Mouse (Mus musculus) lung, adult 2 months (tissue): ENCODE results near the gene Cdh23. TPM values are rescaled to one million over a fixed set of nuclear protein-coding genes. Genes with fewer than 3 reads are reported as not detected.
A peak's percentile ranks its signal among the peaks of the same experiment; 100 is the strongest.

Experiments
- DNase-seq: peaks from one replicate; pipeline ENCODE4 v3.0.0; 2022
- H3K4me1 ChIP-seq: fragments of 200-500 bp; 2 replicates; pipeline ENCODE4 v1.6.1; 2011; ENCODE audit warnings: low read length; ENCODE audit not compliant: control insufficient read depth, insufficient read depth
- H3K4me3 ChIP-seq: fragments of 200-500 bp; replicated peaks from 2 replicates; pipeline ENCODE3; 2011; ENCODE audit warnings: low read depth, mild to moderate bottlenecking, control low read depth, low read length; ENCODE audit errors: extremely low read depth
- CTCF ChIP-seq: fragments of 200-500 bp; IDR thresholded peaks from 2 replicates; pipeline ENCODE4 v1.5.1; 2011; ENCODE audit warnings: mild to moderate bottlenecking, low read length, control low read depth; ENCODE audit not compliant: insufficient read depth
- POLR2A ChIP-seq: fragments of 200-500 bp; IDR thresholded peaks from 2 replicates; pipeline ENCODE4 v1.6.1; 2011; ENCODE audit warnings: low read depth, mild to moderate bottlenecking, control low read depth, low read length, borderline replicate concordance; ENCODE audit errors: extremely low read depth
- WGBS: fragments of 180-500 bp; shearing (Covaris S2); methylation state at CpG from one replicate; pipeline ENCODE4 v1.1.7; 2018; 5-methylcytosine and 5-hydroxymethylcytosine counted together
- polyA plus RNA-seq: library from polyadenylated mRNA; depleted of rRNA; stranded (reverse); fragments of >200 nt; gene quantifications from 2 replicates; pipeline ENCODE4 v1.2.3, GENCODE M21; 2012

The Cdh23 gene
- polyA plus RNA-seq, 1 experiment, result 0.78 TPM

DNA sequence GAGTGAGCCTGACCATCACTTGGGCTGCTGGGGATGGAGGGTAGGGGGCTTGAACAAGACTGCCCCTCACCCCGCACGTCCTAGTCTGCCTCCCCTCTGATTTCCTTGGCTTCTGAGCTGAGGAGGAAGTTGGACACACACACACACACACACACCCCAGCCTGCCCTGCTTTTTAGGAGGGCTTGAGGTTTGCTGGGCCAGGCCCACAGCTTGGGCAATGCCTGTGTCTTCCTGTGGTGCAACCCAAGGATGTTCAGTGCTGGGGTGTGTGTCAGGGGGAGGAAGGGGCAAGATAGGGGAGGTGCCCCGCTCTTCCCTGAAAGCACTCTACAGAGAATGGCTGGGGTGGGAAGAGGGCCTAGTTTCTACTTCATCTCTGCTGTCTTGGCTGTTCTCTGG, 352.2 kb downstream of the Cdh23 start:
- TF ChIP-seq POLR2A, result no peak
- no peak for TF ChIP-seq CTCF
- no peak for DNase-seq
- H3K4me3 ChIP-seq, result no peak overlapping the region
- peaks cover 6% of the 10 kb centered on the region for H3K4me1 ChIP-seq
- 53% methylated on average over 3 of the region's 3 CpGs for WGBS

- Histone ChIP-seq H3K4me1 (peaks cover 4% of the 10 kb centered on the region), H3K4me3 (no peak overlapping the region)
- WGBS, result 61% methylated on average over 9 of the region's 9 CpGs
- no peak for DNase-seq
- TF ChIP-seq POLR2A (no peak), CTCF (no peak)
Measured at GRCm38 (mm10) chr10:60341528-60341927, 354.8 kb downstream of the Cdh23 start.

DNA sequence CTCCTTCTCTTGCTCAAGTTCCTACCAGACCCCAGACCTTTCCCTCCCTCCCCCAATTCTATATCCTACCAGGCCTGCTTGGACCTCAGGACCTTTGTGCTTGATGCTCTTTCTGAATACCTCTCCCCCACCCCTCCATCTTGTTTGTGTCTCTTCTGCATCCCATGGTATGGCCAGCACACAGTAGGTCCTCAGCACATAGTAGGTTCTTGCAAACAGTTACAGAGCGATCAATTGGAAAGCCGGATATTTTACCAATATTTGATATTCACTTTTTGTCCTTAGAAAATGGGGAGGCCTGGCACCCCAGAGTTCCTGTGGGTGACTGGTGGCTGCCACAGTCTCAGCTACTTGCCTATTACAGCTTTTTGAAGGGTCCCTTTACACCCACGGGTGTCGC, 361.3 kb downstream of the Cdh23 start:
- 93% methylated on average over 4 of the region's 4 CpGs for WGBS
- DNase-seq, result no peak
- Histone ChIP-seq H3K4me1 (no peaks in the 10 kb centered on the region), H3K4me3 (no peak overlapping the region)
- TF ChIP-seq CTCF, result no peak
- no peak for TF ChIP-seq POLR2A

GRCm38 (mm10) chr10:60334583-60334982, 361.7 kb downstream of the Cdh23 start:
- Histone ChIP-seq H3K4me1 (no peaks in the 10 kb centered on the region), H3K4me3 (no peak overlapping the region)
- DNase-seq, result no peak
- no peak for TF ChIP-seq POLR2A
- no peak for TF ChIP-seq CTCF
- WGBS, result 67% methylated on average over 7 of the region's 7 CpGs

GRCm38 (mm10) chr10:60328963-60329650, 367.2 kb downstream of the Cdh23 start:
- no peak for DNase-seq
- WGBS, result 42% methylated on average over 11 of the region's 11 CpGs
- Histone ChIP-seq H3K4me3 (no peak overlapping the region), H3K4me1 (no peaks in the 10 kb centered on the region)
- TF ChIP-seq CTCF (no peak), POLR2A (no peak)

GRCm38 (mm10) chr10:60316166-60316565, 380.1 kb downstream of the Cdh23 start:
- no peak for DNase-seq
- whole genome bisulfite sequencing, result 82% methylated on average over 4 of the region's 4 CpGs
- Histone ChIP-seq H3K4me3 (no peak overlapping the region), H3K4me1 (no peaks in the 10 kb centered on the region)
- TF ChIP-seq CTCF (no peak), POLR2A (no peak)

DNA sequence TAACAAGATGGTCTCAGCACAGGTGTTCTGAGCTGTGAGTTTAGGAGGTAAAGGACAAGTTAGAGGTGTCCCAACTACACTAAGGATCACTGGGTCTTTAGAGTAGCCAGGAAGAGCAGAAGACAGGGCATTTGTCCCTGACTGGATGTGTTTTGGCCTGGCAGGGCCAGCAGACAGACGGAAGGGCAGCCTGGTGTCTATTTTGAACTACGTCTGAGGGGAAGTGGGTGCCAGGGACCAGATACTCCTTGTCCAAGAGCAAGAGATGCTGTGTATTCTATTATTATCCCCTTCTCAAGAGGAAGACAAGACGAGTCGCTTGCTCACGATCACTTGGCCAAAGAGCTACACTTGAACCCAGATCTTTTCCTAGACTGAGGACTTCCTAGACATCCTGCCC, 382.7 kb downstream of the Cdh23 start:
- Histone ChIP-seq H3K4me3 (no peak overlapping the region), H3K4me1 (no peaks in the 10 kb centered on the region)
- WGBS, result 85% methylated on average over 5 of the region's 5 CpGs
- DNase-seq, result no peak
- TF ChIP-seq POLR2A (no peak), CTCF (no peak)

DNA sequence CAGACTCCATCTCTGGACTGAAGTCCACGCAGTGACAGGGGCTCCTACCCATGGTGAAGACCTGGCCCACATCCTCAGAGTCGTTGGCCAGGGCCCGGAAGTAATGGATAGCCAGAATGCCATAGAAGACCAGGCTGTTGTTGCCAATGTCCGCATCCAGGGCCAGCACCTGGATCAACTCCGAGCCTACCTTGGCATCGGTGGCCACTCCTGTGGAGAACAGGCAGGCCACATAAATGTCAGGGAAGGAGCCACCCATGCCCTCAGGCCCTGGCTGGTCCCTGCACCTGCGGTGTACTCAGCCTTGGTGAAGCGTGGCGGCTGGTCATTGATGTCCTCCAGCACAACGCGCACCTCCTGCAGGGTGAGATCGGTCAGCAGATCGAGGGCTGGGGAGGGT, 385.7 kb downstream of the Cdh23 start:
- 92% methylated on average over 13 of the region's 13 CpGs for WGBS
- Histone ChIP-seq H3K4me1 (no peaks in the 10 kb centered on the region), H3K4me3 (no peak overlapping the region)
- DNase-seq, result no peak
- no peak for TF ChIP-seq CTCF
- no peak for TF ChIP-seq POLR2A

GRCm38 (mm10) chr10:60304854-60305628, 391.2 kb downstream of the Cdh23 start:
- TF ChIP-seq CTCF (peak; percentile 83), POLR2A (no peak)
- WGBS, result 62% methylated on average over 15 of the region's 15 CpGs
- H3K4me1 ChIP-seq, result no peaks in the 10 kb centered on the region

DNA sequence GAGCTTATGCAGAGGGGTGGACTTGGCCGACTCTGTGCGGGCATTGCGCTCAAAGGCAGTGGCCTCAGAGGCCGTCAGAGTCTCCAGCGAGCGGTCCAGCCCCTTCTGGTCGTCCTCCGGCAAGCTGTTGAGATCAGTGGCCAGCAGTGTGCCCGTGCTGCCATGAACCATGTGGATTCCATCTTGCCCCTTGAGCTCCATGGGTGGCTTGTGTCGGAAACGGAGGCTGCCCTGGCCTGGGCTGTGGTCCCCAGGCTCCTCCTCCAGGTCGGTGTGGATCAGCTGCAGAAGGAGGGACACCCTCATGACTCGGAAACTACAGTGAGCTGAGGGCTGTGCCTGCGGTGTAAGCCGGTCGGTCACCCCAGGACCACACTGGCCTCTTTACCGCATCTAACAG, 392.9 kb downstream of the Cdh23 start:
- no peak overlapping the region for H3K4me3 ChIP-seq
- no peaks in the 10 kb centered on the region for H3K4me1 ChIP-seq
- 83% methylated on average over 17 of the region's 17 CpGs for WGBS
- no peak for TF ChIP-seq POLR2A
- no peak for TF ChIP-seq CTCF
- DNase-seq, result no peak

More at GRCm38 (mm10) chr10:60304854-60305628, 391.2 kb downstream of the Cdh23 start:
- DNase-seq, result peak; percentile 63
- H3K4me3 ChIP-seq, result no peak overlapping the region
